Mouse (Mus musculus) limb, embryonic 13.5 days (tissue): ENCODE results near the gene 1810037I17Rik. TPM values are rescaled to one million over a fixed set of nuclear protein-coding genes. Genes with fewer than 3 reads are reported as not detected.

Source experiments
- ATAC-seq: fragments of 200-750 bp; cut with Nextera tagmentation; 2 replicates; pipeline ENCODE4 v1.8.0; 2017; ENCODE audit warnings: low read depth, moderate number of reproducible peaks, moderate TSS enrichment; ENCODE audit not compliant: low FRiP score
- H3K27ac ChIP-seq: fragments of 300-500 bp; sonication (generic); 2 replicates; pipeline ENCODE4 v1.5.1; 2015; ENCODE audit warnings: inconsistent platforms, mild to moderate bottlenecking, moderate library complexity
- H3K27me3 ChIP-seq: fragments of 300-500 bp; sonication (generic); 2 replicates; pipeline ENCODE4 v1.6.1; 2015; ENCODE audit warnings: mild to moderate bottlenecking, inconsistent platforms
- H3K36me3 ChIP-seq: fragments of 300-500 bp; sonication (generic); 2 replicates; pipeline ENCODE4 v1.6.1; 2015; ENCODE audit warnings: inconsistent platforms, mild to moderate bottlenecking, moderate library complexity
- H3K4me1 ChIP-seq: fragments of 300-500 bp; sonication (generic); 2 replicates; pipeline ENCODE4 v1.6.1; 2015; ENCODE audit warnings: inconsistent platforms
- H3K4me2 ChIP-seq: fragments of 300-500 bp; sonication (generic); replicated peaks from 2 replicates; pipeline ENCODE4 v1.6.1; 2015; ENCODE audit warnings: inconsistent platforms, mild to moderate bottlenecking, moderate library complexity
- H3K4me3 ChIP-seq: fragments of 300-500 bp; sonication (generic); 2 replicates; pipeline ENCODE4 v1.5.1; 2015; ENCODE audit warnings: moderate library complexity, mild to moderate bottlenecking, inconsistent platforms
- H3K9ac ChIP-seq: fragments of 300-500 bp; sonication (generic); 2 replicates; pipeline ENCODE4 v1.6.1; 2015; ENCODE audit warnings: mild to moderate bottlenecking, inconsistent platforms
- H3K9me3 ChIP-seq: fragments of 300-500 bp; sonication (generic); 2 replicates; pipeline ENCODE4 v1.6.1; 2016; ENCODE audit warnings: inconsistent platforms
- WGBS: fragments of 180-500 bp; shearing (Covaris S2); methylation state at CpG from one replicate; pipeline ENCODE4 v1.1.7; 2015; 5-methylcytosine and 5-hydroxymethylcytosine counted together
- polyA plus RNA-seq: library from polyadenylated mRNA; unstranded; fragments of >200 nt; fragmentation: Nextera tagmentation; extraction: Ambion mirVana; gene quantifications from 2 replicates; pipeline ENCODE4 v1.2.1, GENCODE M21; 2015

The 1810037I17Rik gene
- polyA plus RNA-seq, 1 experiment from 2014 or later: 79.8 TPM

- ATAC-seq: no peak
- no peak overlapping the region for H3K9ac ChIP-seq
- no peak overlapping the region for H3K27ac ChIP-seq
- H3K4me2 ChIP-seq: no peak overlapping the region
- no peaks in the 10 kb centered on the region for H3K9me3 ChIP-seq
- H3K4me3 ChIP-seq: no peak overlapping the region
- 85% methylated on average over 2 of the region's 2 CpGs for WGBS
- no peaks in the 10 kb centered on the region for H3K27me3 ChIP-seq
- peaks cover 16% of the 10 kb centered on the region for H3K36me3 ChIP-seq
- no peaks in the 10 kb centered on the region for H3K4me1 ChIP-seq
Measured at GRCm38 (mm10) chr3:122950129-122950528, 26.1 kb downstream of the 1810037I17Rik start.

- Histone ChIP-seq H3K4me3 (no peak overlapping the region), H3K9me3 (no peaks in the 10 kb centered on the region), H3K9ac (no peak overlapping the region), H3K27me3 (no peaks in the 10 kb centered on the region), H3K4me1 (no peaks in the 10 kb centered on the region), H3K36me3 (peaks cover 14% of the 10 kb centered on the region), H3K4me2 (no peak overlapping the region), H3K27ac (no peak overlapping the region)
- no peak for ATAC-seq
- WGBS: 84% methylated on average over 5 of the region's 5 CpGs
Measured at GRCm38 (mm10) chr3:122964301-122964700, 40.3 kb downstream of the 1810037I17Rik start.

DNA sequence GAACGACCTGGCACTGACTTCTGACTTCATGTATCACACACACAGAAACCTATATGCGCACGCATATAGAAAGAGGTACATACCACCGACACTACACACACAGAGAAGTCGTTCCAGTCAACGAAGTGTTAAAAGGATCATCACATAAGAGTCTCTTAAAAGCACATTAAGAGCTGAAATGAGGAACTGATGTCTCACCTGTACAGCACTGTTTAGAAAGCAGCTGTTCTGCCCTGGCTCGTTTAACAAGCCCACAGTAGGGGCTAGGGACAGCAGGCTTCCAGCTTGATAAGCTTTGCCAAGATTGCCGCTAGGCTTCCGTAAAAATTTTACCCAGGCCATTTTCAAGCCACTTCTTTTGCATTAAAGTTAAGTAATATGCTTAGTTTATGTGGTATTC is 44.4 kb downstream of the 1810037I17Rik start:
- Histone ChIP-seq H3K9me3 (no peaks in the 10 kb centered on the region), H3K36me3 (peaks cover 7% of the 10 kb centered on the region), H3K4me3 (no peak overlapping the region), H3K27me3 (no peaks in the 10 kb centered on the region), H3K4me1 (peaks cover 8% of the 10 kb centered on the region), H3K27ac (no peak overlapping the region), H3K9ac (no peak overlapping the region), H3K4me2 (no peak overlapping the region)
- 75% methylated on average over 9 of the region's 9 CpGs for WGBS
- ATAC-seq: no peak

- Histone ChIP-seq H3K9ac (no peak overlapping the region), H3K4me3 (no peak overlapping the region), H3K9me3 (no peaks in the 10 kb centered on the region), H3K27ac (no peak overlapping the region), H3K27me3 (no peaks in the 10 kb centered on the region), H3K4me1 (peaks cover 8% of the 10 kb centered on the region), H3K4me2 (no peak overlapping the region), H3K36me3 (peaks cover 7% of the 10 kb centered on the region)
- no peak for ATAC-seq
- 36% methylated on average over 3 of the region's 3 CpGs for WGBS
Measured at GRCm38 (mm10) chr3:122972126-122972822, 48.3 kb downstream of the 1810037I17Rik start.

DNA sequence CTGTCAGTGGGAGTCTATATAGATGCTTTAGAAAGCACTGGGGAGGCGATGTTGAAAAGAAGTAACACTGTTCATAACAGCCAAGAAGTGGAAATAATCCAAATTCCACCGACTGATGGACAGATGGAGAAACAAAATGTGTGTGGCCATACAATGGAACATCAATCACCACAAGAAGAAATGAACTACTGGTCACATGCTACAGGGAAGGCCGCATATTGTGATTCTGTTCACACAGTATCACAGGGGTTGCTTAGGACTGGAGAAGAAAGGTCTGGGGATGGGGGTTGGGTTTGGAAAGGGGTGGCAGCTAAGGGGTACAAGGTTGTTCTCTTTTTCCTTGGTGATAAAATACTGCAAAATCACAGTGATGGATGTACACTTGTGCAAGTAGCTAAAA is 50.8 kb downstream of the 1810037I17Rik start:
- H3K27me3 ChIP-seq: no peaks in the 10 kb centered on the region
- H3K36me3 ChIP-seq: peaks cover 4% of the 10 kb centered on the region; the same call in 1 of the 2 replicates
- H3K9ac ChIP-seq: no peak overlapping the region
- no peak for ATAC-seq
- H3K27ac ChIP-seq: no peak overlapping the region
- peaks cover 8% of the 10 kb centered on the region for H3K4me1 ChIP-seq
- WGBS: 91% methylated on average over 3 of the region's 3 CpGs
- H3K4me2 ChIP-seq: no peak overlapping the region
- no peaks in the 10 kb centered on the region for H3K9me3 ChIP-seq
- H3K4me3 ChIP-seq: no peak overlapping the region

- peaks cover 8% of the 10 kb centered on the region for H3K4me1 ChIP-seq
- no peak overlapping the region for H3K4me3 ChIP-seq
- no peak overlapping the region for H3K27ac ChIP-seq
- WGBS: 82% methylated on average over 4 of the region's 4 CpGs
- no peaks in the 10 kb centered on the region for H3K9me3 ChIP-seq
- no peak overlapping the region for H3K4me2 ChIP-seq
- H3K27me3 ChIP-seq: no peaks in the 10 kb centered on the region
- no peak overlapping the region for H3K9ac ChIP-seq
- peaks cover 4% of the 10 kb centered on the region; the same call in 1 of the 2 replicates for H3K36me3 ChIP-seq
- no peak for ATAC-seq
Measured at GRCm38 (mm10) chr3:122975363-122975762, 51.4 kb downstream of the 1810037I17Rik start.

Other genes with a start within 250 kb of the 1810037I17Rik start
- gene Pde5a, start 195.3 kb upstream of the 1810037I17Rik start, polyA plus RNA-seq: 3.3 and 3.7 TPM in 2 replicates
- 0.45 and 1.5 TPM in 2 replicates for gene Fabp2, start 29.1 kb upstream of the 1810037I17Rik start, polyA plus RNA-seq
- not detected in 2 replicates for gene Gm10959, start 4.8 kb upstream of the 1810037I17Rik start, polyA plus RNA-seq
- gene Usp53, start 60.3 kb downstream of the 1810037I17Rik start, polyA plus RNA-seq: 6.1 and 6.7 TPM in 2 replicates
- 16.3 and 18.3 TPM in 2 replicates for gene Myoz2, start 110.8 kb downstream of the 1810037I17Rik start, polyA plus RNA-seq